Mouse (Mus musculus): ENCODE measurements around the gene Dennd1a. TPM values are rescaled to one million over a fixed set of nuclear protein-coding genes. Genes with fewer than 3 reads are reported as not detected.

Gene Dennd1a
- polyA plus RNA-seq, 1 experiment from 2014 or later = 10.2 TPM

- Histone ChIP-seq H3K27me3 (ENCODE audit: control insufficient read depth, insufficient read depth, low read length) (no peaks in the 10 kb centered on the region), H3K4me2 (ENCODE audit: low read depth, low read length) (no peak overlapping the region), H3K36me3 (ENCODE audit: control insufficient read depth, insufficient read depth, low read length) (no peaks in the 10 kb centered on the region), H3K4me1 (ENCODE audit: control insufficient read depth, insufficient read depth, low read length) (no peaks in the 10 kb centered on the region), H3K4me3 (replicated peaks; ENCODE audit: low read length) (no peak overlapping the region), H3K9ac (ENCODE audit: low read length) (no peak overlapping the region), H3K27ac (ENCODE audit: low read length) (no peak overlapping the region), H3K9me3 (replicated peaks; ENCODE audit: control insufficient read depth, low read length) (no peaks in the 10 kb centered on the region)
- no peak for ATAC-seq (ENCODE audit: insufficient read depth, low FRiP score)
These were observed 215.1 kb downstream of the Dennd1a start for GRCm38 (mm10) chr2:38072061-38072460.

- no peak overlapping the region for H3K27ac ChIP-seq (ENCODE audit: low read length)
- peak; percentile 50 for ATAC-seq (ENCODE audit: insufficient read depth, low FRiP score)
- no peak overlapping the region for H3K4me2 ChIP-seq (ENCODE audit: low read depth, low read length)
- no peaks in the 10 kb centered on the region for H3K27me3 ChIP-seq (ENCODE audit: control insufficient read depth, insufficient read depth, low read length)
- H3K4me3 ChIP-seq (replicated peaks; ENCODE audit: low read length) = no peak overlapping the region
- H3K4me1 ChIP-seq (ENCODE audit: control insufficient read depth, insufficient read depth, low read length) = no peaks in the 10 kb centered on the region
- H3K9me3 ChIP-seq (replicated peaks; ENCODE audit: control insufficient read depth, low read length) = no peaks in the 10 kb centered on the region
- 23% methylated on average over 2 of the region's 2 CpGs for WGBS
- H3K9ac ChIP-seq (ENCODE audit: low read length) = no peak overlapping the region
- H3K36me3 ChIP-seq (ENCODE audit: control insufficient read depth, insufficient read depth, low read length) = no peaks in the 10 kb centered on the region
These were observed 219.0 kb downstream of the Dennd1a start for GRCm38 (mm10) chr2:38068171-38068572.

GRCm38 (mm10) chr2:38065914-38066313, 221.3 kb downstream of the Dennd1a start:
- no peaks in the 10 kb centered on the region for H3K4me1 ChIP-seq (ENCODE audit: control insufficient read depth, insufficient read depth, low read length)
- 62% methylated on average over 1 of the region's 1 CpGs for WGBS
- H3K9me3 ChIP-seq (replicated peaks; ENCODE audit: control insufficient read depth, low read length) = no peaks in the 10 kb centered on the region
- H3K27me3 ChIP-seq (ENCODE audit: control insufficient read depth, insufficient read depth, low read length) = no peaks in the 10 kb centered on the region
- no peaks in the 10 kb centered on the region for H3K36me3 ChIP-seq (ENCODE audit: control insufficient read depth, insufficient read depth, low read length)
- no peak overlapping the region for H3K9ac ChIP-seq (ENCODE audit: low read length)
- ATAC-seq (ENCODE audit: insufficient read depth, low FRiP score) = no peak
- no peak overlapping the region for H3K4me3 ChIP-seq (replicated peaks; ENCODE audit: low read length)
- H3K27ac ChIP-seq (ENCODE audit: low read length) = no peak overlapping the region
- no peak overlapping the region for H3K4me2 ChIP-seq (ENCODE audit: low read depth, low read length)

GRCm38 (mm10) chr2:38064266-38064665, 222.9 kb downstream of the Dennd1a start:
- no peak for ATAC-seq (ENCODE audit: insufficient read depth, low FRiP score)
- no peak overlapping the region for H3K4me2 ChIP-seq (ENCODE audit: low read depth, low read length)
- no peak overlapping the region for H3K9ac ChIP-seq (ENCODE audit: low read length)
- H3K4me1 ChIP-seq (ENCODE audit: control insufficient read depth, insufficient read depth, low read length) = no peaks in the 10 kb centered on the region
- 59% methylated on average over 3 of the region's 3 CpGs for WGBS
- H3K27me3 ChIP-seq (ENCODE audit: control insufficient read depth, insufficient read depth, low read length) = no peaks in the 10 kb centered on the region
- H3K9me3 ChIP-seq (replicated peaks; ENCODE audit: control insufficient read depth, low read length) = no peaks in the 10 kb centered on the region
- H3K4me3 ChIP-seq (replicated peaks; ENCODE audit: low read length) = no peak overlapping the region
- H3K27ac ChIP-seq (ENCODE audit: low read length) = no peak overlapping the region
- H3K36me3 ChIP-seq (ENCODE audit: control insufficient read depth, insufficient read depth, low read length) = no peaks in the 10 kb centered on the region

- Histone ChIP-seq H3K9me3 (replicated peaks; ENCODE audit: control insufficient read depth, low read length) (no peaks in the 10 kb centered on the region), H3K4me3 (replicated peaks; ENCODE audit: low read length) (no peak overlapping the region), H3K4me1 (ENCODE audit: control insufficient read depth, insufficient read depth, low read length) (no peaks in the 10 kb centered on the region), H3K27ac (ENCODE audit: low read length) (no peak overlapping the region), H3K27me3 (ENCODE audit: control insufficient read depth, insufficient read depth, low read length) (no peaks in the 10 kb centered on the region), H3K36me3 (ENCODE audit: control insufficient read depth, insufficient read depth, low read length) (no peaks in the 10 kb centered on the region), H3K9ac (ENCODE audit: low read length) (no peak overlapping the region), H3K4me2 (ENCODE audit: low read depth, low read length) (no peak overlapping the region)
- no peak for ATAC-seq (ENCODE audit: insufficient read depth, low FRiP score)
- WGBS = 70% methylated on average over 1 of the region's 1 CpGs
These were observed 225.0 kb downstream of the Dennd1a start for GRCm38 (mm10) chr2:38062156-38062555.

GRCm38 (mm10) chr2:38061474-38061873, 225.7 kb downstream of the Dennd1a start:
- WGBS = 47% methylated on average over 2 of the region's 2 CpGs
- no peaks in the 10 kb centered on the region for H3K4me1 ChIP-seq (ENCODE audit: control insufficient read depth, insufficient read depth, low read length)
- no peaks in the 10 kb centered on the region for H3K36me3 ChIP-seq (ENCODE audit: control insufficient read depth, insufficient read depth, low read length)
- no peak overlapping the region for H3K4me3 ChIP-seq (replicated peaks; ENCODE audit: low read length)
- no peak overlapping the region for H3K4me2 ChIP-seq (ENCODE audit: low read depth, low read length)
- no peak for ATAC-seq (ENCODE audit: insufficient read depth, low FRiP score)
- H3K9ac ChIP-seq (ENCODE audit: low read length) = no peak overlapping the region
- no peaks in the 10 kb centered on the region for H3K27me3 ChIP-seq (ENCODE audit: control insufficient read depth, insufficient read depth, low read length)
- no peaks in the 10 kb centered on the region for H3K9me3 ChIP-seq (replicated peaks; ENCODE audit: control insufficient read depth, low read length)
- H3K27ac ChIP-seq (ENCODE audit: low read length) = no peak overlapping the region

- H3K27me3 ChIP-seq (ENCODE audit: control insufficient read depth, insufficient read depth, low read length) = no peaks in the 10 kb centered on the region
- WGBS = 48% methylated on average over 3 of the region's 3 CpGs
- no peak overlapping the region for H3K4me2 ChIP-seq (ENCODE audit: low read depth, low read length)
- no peak for ATAC-seq (ENCODE audit: insufficient read depth, low FRiP score)
- no peak overlapping the region for H3K4me3 ChIP-seq (replicated peaks; ENCODE audit: low read length)
- no peaks in the 10 kb centered on the region for H3K36me3 ChIP-seq (ENCODE audit: control insufficient read depth, insufficient read depth, low read length)
- H3K27ac ChIP-seq (ENCODE audit: low read length) = no peak overlapping the region
- no peak overlapping the region for H3K9ac ChIP-seq (ENCODE audit: low read length)
- no peaks in the 10 kb centered on the region for H3K4me1 ChIP-seq (ENCODE audit: control insufficient read depth, insufficient read depth, low read length)
- no peaks in the 10 kb centered on the region for H3K9me3 ChIP-seq (replicated peaks; ENCODE audit: control insufficient read depth, low read length)
These were observed 234.8 kb downstream of the Dennd1a start for GRCm38 (mm10) chr2:38052440-38052839.

GRCm38 (mm10) chr2:38051485-38052085, 235.6 kb downstream of the Dennd1a start:
- Histone ChIP-seq H3K36me3 (ENCODE audit: control insufficient read depth, insufficient read depth, low read length) (no peaks in the 10 kb centered on the region), H3K4me1 (ENCODE audit: control insufficient read depth, insufficient read depth, low read length) (no peaks in the 10 kb centered on the region), H3K4me3 (replicated peaks; ENCODE audit: low read length) (no peak overlapping the region), H3K4me2 (ENCODE audit: low read depth, low read length) (no peak overlapping the region), H3K9me3 (replicated peaks; ENCODE audit: control insufficient read depth, low read length) (no peaks in the 10 kb centered on the region), H3K9ac (ENCODE audit: low read length) (no peak overlapping the region), H3K27me3 (ENCODE audit: control insufficient read depth, insufficient read depth, low read length) (no peaks in the 10 kb centered on the region), H3K27ac (ENCODE audit: low read length) (no peak overlapping the region)
- ATAC-seq (ENCODE audit: insufficient read depth, low FRiP score) = no peak
- 24% methylated on average over 1 of the region's 1 CpGs for WGBS

GRCm38 (mm10) chr2:38048996-38049395, 238.2 kb downstream of the Dennd1a start:
- H3K27ac ChIP-seq (ENCODE audit: low read length) = no peak overlapping the region
- H3K9ac ChIP-seq (ENCODE audit: low read length) = no peak overlapping the region
- H3K4me3 ChIP-seq (replicated peaks; ENCODE audit: low read length) = no peak overlapping the region
- H3K4me1 ChIP-seq (ENCODE audit: control insufficient read depth, insufficient read depth, low read length) = no peaks in the 10 kb centered on the region
- H3K27me3 ChIP-seq (ENCODE audit: control insufficient read depth, insufficient read depth, low read length) = no peaks in the 10 kb centered on the region
- ATAC-seq (ENCODE audit: insufficient read depth, low FRiP score) = no peak
- no peaks in the 10 kb centered on the region for H3K9me3 ChIP-seq (replicated peaks; ENCODE audit: control insufficient read depth, low read length)
- H3K4me2 ChIP-seq (ENCODE audit: low read depth, low read length) = no peak overlapping the region
- H3K36me3 ChIP-seq (ENCODE audit: control insufficient read depth, insufficient read depth, low read length) = no peaks in the 10 kb centered on the region

- Histone ChIP-seq H3K4me1 (ENCODE audit: control insufficient read depth, insufficient read depth, low read length) (no peaks in the 10 kb centered on the region), H3K9me3 (replicated peaks; ENCODE audit: control insufficient read depth, low read length) (no peaks in the 10 kb centered on the region), H3K27ac (ENCODE audit: low read length) (no peak overlapping the region), H3K9ac (ENCODE audit: low read length) (no peak overlapping the region), H3K36me3 (ENCODE audit: control insufficient read depth, insufficient read depth, low read length) (no peaks in the 10 kb centered on the region), H3K27me3 (ENCODE audit: control insufficient read depth, insufficient read depth, low read length) (no peaks in the 10 kb centered on the region), H3K4me2 (ENCODE audit: low read depth, low read length) (no peak overlapping the region), H3K4me3 (replicated peaks; ENCODE audit: low read length) (no peak overlapping the region)
- ATAC-seq (ENCODE audit: insufficient read depth, low FRiP score) = no peak
- WGBS = 90% methylated on average over 4 of the region's 4 CpGs
These were observed 241.9 kb downstream of the Dennd1a start for GRCm38 (mm10) chr2:38045286-38045685.
